Mouse (Mus musculus) left cerebral cortex, postnatal 25 days (tissue): ENCODE data around the gene Slc12a1. TPM values are rescaled to one million over a fixed set of nuclear protein-coding genes. Genes with fewer than 3 reads are reported as not detected.

Source experiments
- DNase-seq, 2 experiments: peaks; one replicate each; pipeline ENCODE4 v3.0.0; 2022; ENCODE audit warnings: low spot score in 2 of 2, mixed read lengths in 1 of 2
- intact Hi-C: fragments of 180-260 bp; cut with DNase I; formaldehyde crosslinking; loops from one replicate; pipeline ENCODE4 v1.15.1; 2025
- total RNA-seq, 2 experiments: library from RNA; stranded (reverse); gene quantifications; 2 replicates each; pipeline ENCODE4 v1.2.3; 2021

Gene Slc12a1
- total RNA-seq, 2 experiments from 2014 or later = not detected

- DNase-seq = no peak
Observed at GRCm38 (mm10) chr2:125192905-125193304, 40.6 kb downstream of the Slc12a1 start.

GRCm38 (mm10) chr2:125196771-125197170 lies 44.5 kb downstream of the Slc12a1 start:
- DNase-seq = no peak

More at GRCm38 (mm10) chr2:125192905-125193304, 40.6 kb downstream of the Slc12a1 start:
- intact Hi-C loops = no loop called here

GRCm38 (mm10) chr2:125208894-125209596 lies 56.7 kb downstream of the Slc12a1 start:
- intact Hi-C loops = no loop called here
- DNase-seq = no peak

More at GRCm38 (mm10) chr2:125196771-125197170, 44.5 kb downstream of the Slc12a1 start:
- intact Hi-C loops = no loop called here

GRCm38 (mm10) chr2:125211831-125212510 lies 59.7 kb downstream of the Slc12a1 start:
- no peak for DNase-seq
- intact Hi-C loops = loop anchor here (10.0 kb wide), 1 partner anchor 1117 kb away; no protein-coding TSS in a partner anchor

GRCm38 (mm10) chr2:125214592-125214991 lies 62.3 kb downstream of the Slc12a1 start:
- peak; percentile 72 to 74 for DNase-seq
- intact Hi-C loops = loop anchor here (10.0 kb wide), 1 partner anchor 1120 kb away; no protein-coding TSS in a partner anchor

- no peak for DNase-seq
- intact Hi-C loops = loop anchor here (10.0 kb wide), 1 partner anchor 1122 kb away; no protein-coding TSS in a partner anchor
Observed at GRCm38 (mm10) chr2:125217286-125217685, 65.0 kb downstream of the Slc12a1 start.

- DNase-seq = no peak
- intact Hi-C loops = loop anchor here (10.0 kb wide), 1 partner anchor 1124 kb away; no protein-coding TSS in a partner anchor
Observed at GRCm38 (mm10) chr2:125218566-125218965, 66.3 kb downstream of the Slc12a1 start.

GRCm38 (mm10) chr2:125219268-125219667 lies 67.0 kb downstream of the Slc12a1 start:
- intact Hi-C loops = loop anchor here (10.0 kb wide), 1 partner anchor 1124 kb away; no protein-coding TSS in a partner anchor
- no peak for DNase-seq

GRCm38 (mm10) chr2:125221673-125222072 lies 69.4 kb downstream of the Slc12a1 start:
- intact Hi-C loops = no loop called here
- no peak for DNase-seq

- no peak for DNase-seq
- intact Hi-C loops = no loop called here
Observed at GRCm38 (mm10) chr2:125228472-125229409, 76.4 kb downstream of the Slc12a1 start.

GRCm38 (mm10) chr2:125232183-125232582 lies 79.9 kb downstream of the Slc12a1 start:
- intact Hi-C loops = no loop called here
- DNase-seq = no peak

- intact Hi-C loops = no loop called here
- DNase-seq = no peak
Observed at GRCm38 (mm10) chr2:125233537-125233936, 81.2 kb downstream of the Slc12a1 start.

GRCm38 (mm10) chr2:125234049-125234448 lies 81.7 kb downstream of the Slc12a1 start:
- intact Hi-C loops = no loop called here
- DNase-seq = peak in 1 of 2 experiments; percentile 21

- intact Hi-C loops = no loop called here
- DNase-seq = no peak
Observed at GRCm38 (mm10) chr2:125245545-125246285, 93.4 kb downstream of the Slc12a1 start.

GRCm38 (mm10) chr2:125246669-125247068 lies 94.4 kb downstream of the Slc12a1 start:
- intact Hi-C loops = no loop called here
- DNase-seq = no peak

- intact Hi-C loops = no loop called here
- DNase-seq = peak; percentile 87 to 93
Observed at GRCm38 (mm10) chr2:125247108-125247961, 95.0 kb downstream of the Slc12a1 start, which contains the start of gene Dut. Gene Dut (plus strand): TSS chr2:125247190.

GRCm38 (mm10) chr2:125247962-125248235 lies 95.6 kb downstream of the Slc12a1 start:
- no peak for DNase-seq
- intact Hi-C loops = no loop called here

GRCm38 (mm10) chr2:125248256-125248655 lies 96.0 kb downstream of the Slc12a1 start:
- intact Hi-C loops = no loop called here
- DNase-seq = no peak
